Mouse (Mus musculus): ENCODE data around the gene Pdxdc1. TPM values are rescaled to one million over a fixed set of nuclear protein-coding genes. Genes with fewer than 3 reads are reported as not detected.
"Not testable (repeated sequence)": the region's sequence is repeated elsewhere in the genome, so short reads cannot be mapped to it uniquely, and the experiment has no call there.

Pdxdc1 gene
- polyA plus RNA-seq (2021) = 83.6 TPM

GRCm38 (mm10) chr16:13902888-13903483, at the start of gene Pdxdc1, which contains the start of gene Mpv17l:
TSS of gene Pdxdc1 (minus strand) at chr16:13903131.
TSS of gene Mpv17l (plus strand) at chr16:13903161.
- peak; percentile 83 for DNase-seq (ENCODE audit: low read depth, low spot score)
- in situ Hi-C loops (cut with MboI; ENCODE audit: low pct_unique_long_range_greater_than_20kb) = no loop called here
- POLR2A ChIA-PET = interaction anchor here (1.0 kb wide), 1 partner anchor 169 kb away, joined by 3 read pairs; no protein-coding TSS in a partner anchor
- peak; percentile 84 for ATAC-seq
- TF ChIP-seq CTCF (IDR thresholded peaks at IDR 0.05) = no peak
- no peaks in the 10 kb centered on the region for H3K27me3 ChIP-seq
- CTCF ChIA-PET = interaction anchor here (0.6 kb wide), 1 partner anchor 101 kb away, joined by 3 read pairs; no protein-coding TSS in a partner anchor

- no peak for ATAC-seq
- in situ Hi-C loops (cut with MboI; ENCODE audit: low pct_unique_long_range_greater_than_20kb) = no loop called here
- POLR2A ChIA-PET = no interaction called here
- TF ChIP-seq CTCF (IDR thresholded peaks at IDR 0.05) = no peak
- CTCF ChIA-PET = no interaction called here
- H3K27me3 ChIP-seq = no peaks in the 10 kb centered on the region
- DNase-seq (ENCODE audit: low read depth, low spot score) = no peak
Observed at GRCm38 (mm10) chr16:13951245-13951644, 48.3 kb upstream of the Pdxdc1 start.

DNA sequence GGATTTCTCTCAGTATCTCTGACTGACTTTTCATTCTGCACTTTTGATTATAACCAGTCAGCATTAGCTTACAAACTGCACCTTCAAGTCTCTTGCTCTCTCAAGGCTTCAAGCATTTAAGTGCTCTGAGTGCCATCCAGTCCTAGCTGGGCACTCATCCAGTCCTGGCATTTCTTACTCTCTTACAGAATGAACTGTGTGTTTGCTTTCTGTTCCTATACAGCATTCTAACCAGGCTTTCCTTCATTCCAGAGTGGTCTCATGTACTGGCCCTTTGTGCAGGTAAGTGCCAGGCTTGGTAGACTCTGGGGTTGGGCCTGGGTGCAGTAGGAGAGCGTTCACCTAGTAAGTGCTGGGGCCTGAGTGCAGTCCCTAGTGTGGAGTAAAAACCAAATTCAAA, 43.4 kb upstream of the Pdxdc1 start:
- CTCF ChIA-PET = no interaction called here
- in situ Hi-C loops (cut with MboI; ENCODE audit: low pct_unique_long_range_greater_than_20kb) = no loop called here
- POLR2A ChIA-PET = no interaction called here
- ATAC-seq = no peak
- no peaks in the 10 kb centered on the region for H3K27me3 ChIP-seq
- DNase-seq (ENCODE audit: low read depth, low spot score) = no peak
- TF ChIP-seq CTCF (IDR thresholded peaks at IDR 0.05) = no peak

- CTCF ChIA-PET = no interaction called here
- in situ Hi-C loops (cut with MboI; ENCODE audit: low pct_unique_long_range_greater_than_20kb) = no loop called here
- POLR2A ChIA-PET = interaction anchor here (0.6 to 0.7 kb wide), 2 partner anchors 148 to 186 kb away, joined by 7 to 8 read pairs; no protein-coding TSS in a partner anchor
- DNase-seq (ENCODE audit: low read depth, low spot score) = no peak
- no peaks in the 10 kb centered on the region for H3K27me3 ChIP-seq
- no peak for ATAC-seq
- TF ChIP-seq CTCF (IDR thresholded peaks at IDR 0.05) = no peak
Observed at GRCm38 (mm10) chr16:13945153-13945552, 42.2 kb upstream of the Pdxdc1 start.

DNA sequence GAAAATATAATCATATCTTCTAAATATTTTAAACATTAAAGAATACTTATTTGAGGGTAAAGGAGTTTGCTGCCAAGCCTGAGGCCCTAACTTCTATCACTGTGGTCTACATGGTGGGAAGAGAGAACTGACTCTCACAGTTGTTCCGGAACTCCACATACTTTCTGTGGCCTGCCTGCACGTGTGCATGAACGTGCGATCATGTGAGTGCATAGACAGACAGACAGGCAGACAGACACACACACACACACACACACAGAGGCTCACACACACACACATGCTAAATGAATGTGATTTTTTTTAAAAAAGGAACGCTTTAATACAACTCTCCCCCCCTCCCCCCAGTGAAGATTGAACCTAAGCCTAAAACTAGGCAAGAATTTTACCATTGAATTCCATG, 41.8 kb upstream of the Pdxdc1 start:
- ChIA-PET CTCF (no interaction called here), POLR2A (interaction anchor here (0.6 to 0.7 kb wide), 2 partner anchors 149 to 186 kb away, joined by 7 to 8 read pairs; no protein-coding TSS in a partner anchor)
- TF ChIP-seq CTCF (IDR thresholded peaks at IDR 0.05) = no peak
- DNase-seq (ENCODE audit: low read depth, low spot score) (no peak), ATAC-seq (no peak)
- in situ Hi-C loops (cut with MboI; ENCODE audit: low pct_unique_long_range_greater_than_20kb) = no loop called here
- H3K27me3 ChIP-seq = no peaks in the 10 kb centered on the region

GRCm38 (mm10) chr16:13944178-13944577, 41.2 kb upstream of the Pdxdc1 start:
- in situ Hi-C loops (cut with MboI; ENCODE audit: low pct_unique_long_range_greater_than_20kb) = no loop called here
- ATAC-seq = no peak
- POLR2A ChIA-PET = no interaction called here
- TF ChIP-seq CTCF (IDR thresholded peaks at IDR 0.05) = no peak
- CTCF ChIA-PET = no interaction called here
- no peaks in the 10 kb centered on the region for H3K27me3 ChIP-seq
- DNase-seq (ENCODE audit: low read depth, low spot score) = no peak

GRCm38 (mm10) chr16:13940847-13941395, 38.0 kb upstream of the Pdxdc1 start:
- no peaks in the 10 kb centered on the region for H3K27me3 ChIP-seq
- POLR2A ChIA-PET = no interaction called here
- no peak for DNase-seq (ENCODE audit: low read depth, low spot score)
- no peak for TF ChIP-seq CTCF (IDR thresholded peaks at IDR 0.05)
- in situ Hi-C loops (cut with MboI; ENCODE audit: low pct_unique_long_range_greater_than_20kb) = no loop called here
- CTCF ChIA-PET = interaction anchor here (2.0 kb wide), 1 partner anchor 8 kb away, joined by 5 read pairs; no protein-coding TSS in a partner anchor
- no peak for ATAC-seq

GRCm38 (mm10) chr16:13940139-13940846, 37.4 kb upstream of the Pdxdc1 start:
- in situ Hi-C loops (cut with MboI; ENCODE audit: low pct_unique_long_range_greater_than_20kb) = no loop called here
- ChIA-PET POLR2A (no interaction called here), CTCF (no interaction called here)
- DNase-seq (ENCODE audit: low read depth, low spot score) (no peak), ATAC-seq (no peak)
- H3K27me3 ChIP-seq = no peaks in the 10 kb centered on the region
- no peak for TF ChIP-seq CTCF (IDR thresholded peaks at IDR 0.05)

DNA sequence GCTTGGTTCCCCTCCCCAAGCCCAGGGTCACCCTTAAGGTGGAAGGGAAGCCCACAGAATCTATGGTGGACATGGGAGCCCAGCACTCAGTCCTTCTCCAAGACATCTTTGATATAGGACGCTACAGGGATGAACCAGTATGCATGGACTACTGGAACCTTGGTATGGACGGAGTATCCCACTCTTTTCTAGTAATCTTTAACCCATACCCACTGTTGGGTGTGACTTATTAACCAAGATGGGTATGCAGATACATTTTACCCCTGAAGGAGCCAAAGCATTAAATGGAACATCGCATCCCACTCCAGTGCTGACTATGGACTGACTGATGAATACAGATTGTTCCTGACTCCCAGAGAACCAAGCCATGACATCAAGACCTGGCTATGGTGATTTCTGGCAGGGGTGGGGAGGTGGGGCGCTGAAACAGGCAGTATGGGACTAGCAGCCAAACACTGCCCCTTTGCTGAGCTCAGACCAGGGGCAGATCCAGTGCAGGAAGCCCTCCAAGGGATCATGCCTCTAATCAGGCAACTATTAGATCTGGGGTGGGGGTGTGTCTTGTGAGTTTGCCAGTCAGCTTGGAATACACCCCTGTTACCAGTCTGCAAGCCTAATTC, 24.6 kb upstream of the Pdxdc1 start:
- CTCF ChIA-PET = no interaction called here
- POLR2A ChIA-PET = no interaction called here
- no peak for TF ChIP-seq CTCF (IDR thresholded peaks at IDR 0.05)
- ATAC-seq (no peak), DNase-seq (ENCODE audit: low read depth, low spot score) (no peak)
- in situ Hi-C loops (cut with MboI; ENCODE audit: low pct_unique_long_range_greater_than_20kb) = no loop called here
- no peaks in the 10 kb centered on the region for H3K27me3 ChIP-seq

GRCm38 (mm10) chr16:13922966-13923365, 20.0 kb upstream of the Pdxdc1 start:
- ATAC-seq; in situ Hi-C loops (cut with MboI; ENCODE audit: low pct_unique_long_range_greater_than_20kb); POLR2A ChIA-PET; CTCF ChIA-PET; H3K27me3 ChIP-seq; DNase-seq (ENCODE audit: low read depth, low spot score): not testable (repeated sequence)

- H3K27me3 ChIP-seq; DNase-seq (ENCODE audit: low read depth, low spot score); POLR2A ChIA-PET; CTCF ChIA-PET; in situ Hi-C loops (cut with MboI; ENCODE audit: low pct_unique_long_range_greater_than_20kb); ATAC-seq: not testable (repeated sequence)
Observed at GRCm38 (mm10) chr16:13922499-13922898, 19.6 kb upstream of the Pdxdc1 start.
